In genomic region chr8:70544200-70544687, GRCm38 (mm10) we compare ENCODE assay signal across 8 mouse cellular contexts. TPM values are rescaled to one million over a fixed set of nuclear protein-coding genes. Genes with fewer than 3 reads are reported as not detected.
DNase-seq lines count a peak whose midpoint lies in the region; ATAC-seq lines count a peak whose summit lies in the region.

No protein-coding gene starts in this region.

- WGBS in kidney, embryonic 15.5 days, result 80% methylated on average over 6 of the region's 6 CpGs
- WGBS in forebrain, embryonic 14.5 days, result 85% methylated on average over 6 of the region's 6 CpGs

- peaks cover 50% of the 10 kb centered on the region for H3K4me1 ChIP-seq in kidney, embryonic 15.5 days
- peaks cover 12% of the 10 kb centered on the region for H3K4me1 ChIP-seq in forebrain, embryonic 14.5 days (ENCODE audit: control insufficient read depth, insufficient read depth, low read length)

- H3K4me2 ChIP-seq in kidney, embryonic 15.5 days, result no peak overlapping the region
- no peak overlapping the region for H3K4me2 ChIP-seq in forebrain, embryonic 14.5 days (ENCODE audit: low read length)

- H3K4me3 ChIP-seq in kidney, embryonic 15.5 days (replicated peaks), result no peak overlapping the region
- H3K4me3 ChIP-seq in forebrain, embryonic 14.5 days (ENCODE audit: low read depth, low read length), result no peak overlapping the region

- no peak for ATAC-seq in kidney, embryonic 15.5 days (replicated peaks; ENCODE audit: low FRiP score)
- ATAC-seq in megakaryocyte progenitor cell, adult 5-6 weeks (replicated peaks; ENCODE audit: poor library complexity), result peak; percentile 55
- ATAC-seq in forebrain, embryonic 14.5 days, result no peak

- H3K36me3 ChIP-seq in kidney, embryonic 15.5 days, result no peaks in the 10 kb centered on the region
- no peaks in the 10 kb centered on the region for H3K36me3 ChIP-seq in forebrain, embryonic 14.5 days (ENCODE audit: control insufficient read depth, insufficient read depth, low read length)

- no peaks in the 10 kb centered on the region for H3K9me3 ChIP-seq in kidney, embryonic 15.5 days (replicated peaks)
- H3K9me3 ChIP-seq in forebrain, embryonic 14.5 days (replicated peaks; ENCODE audit: control insufficient read depth, low read length), result no peaks in the 10 kb centered on the region

- DNase-seq in cerebellum, adult 11-12 months, result peak; percentile 27
- DNase-seq in cerebellum, postnatal 10 days, result no peak
- peak; percentile 64 to 81 for DNase-seq in urinary bladder, postnatal 36 days (ENCODE audit: low spot score in 2 of 2)
- no peak for DNase-seq in urinary bladder, postnatal 25 days (ENCODE audit: low spot score)
- DNase-seq in frontal cortex, postnatal 36 days (ENCODE audit: low spot score in 2 of 2), result no peak
- DNase-seq in forebrain, embryonic 14.5 days (ENCODE audit: low spot score), result no peak

- H3K27ac ChIP-seq in kidney, embryonic 15.5 days, result peak overlapping the region; percentile 5; the same call in 1 of the 2 replicates
- no peak overlapping the region for H3K27ac ChIP-seq in forebrain, embryonic 14.5 days (ENCODE audit: low read depth, low read length)

- no peaks in the 10 kb centered on the region for H3K27me3 ChIP-seq in kidney, embryonic 15.5 days
- H3K27me3 ChIP-seq in forebrain, embryonic 14.5 days (replicated peaks; ENCODE audit: control insufficient read depth, insufficient read depth, low read length), result no peaks in the 10 kb centered on the region

- H3K9ac ChIP-seq in kidney, embryonic 15.5 days, result no peak overlapping the region
- H3K9ac ChIP-seq in forebrain, embryonic 14.5 days (ENCODE audit: low read length), result no peak overlapping the region

RNA-seq across cellular contexts. Expression of gene Ell, which starts 5.0 kb away (rescaled TPM):
- 20.3 and 23.8 TPM in 2 replicates for polyA plus RNA-seq in kidney, embryonic 15.5 days (2015; fragmentation: Nextera tagmentation; extraction: Ambion mirVana)
- total RNA-seq in megakaryocyte progenitor cell, adult 5-6 weeks (2015), result 8.5 and 8.7 TPM in 2 replicates
- total RNA-seq in megakaryocyte progenitor cell, adult 5-6 weeks (2017), result 9.1 and 9.5 TPM in 2 replicates
- polyA plus RNA-seq in forebrain, embryonic 14.5 days (2014; fragmentation: Nextera tagmentation; extraction: Ambion mirVana), result 15.1 TPM in 2 replicates

RNA-seq across cellular contexts. Expression of gene Kxd1, which starts 16.5 kb away (rescaled TPM):
- polyA plus RNA-seq in kidney, embryonic 15.5 days (2015; fragmentation: Nextera tagmentation; extraction: Ambion mirVana), result 58.5 and 64.5 TPM in 2 replicates
- 88.0 and 106 TPM in 2 replicates for total RNA-seq in megakaryocyte progenitor cell, adult 5-6 weeks (2015)
- 63.1 and 84.4 TPM in 2 replicates for total RNA-seq in megakaryocyte progenitor cell, adult 5-6 weeks (2017)
- 49.1 and 57.9 TPM in 2 replicates for polyA plus RNA-seq in forebrain, embryonic 14.5 days (2014; fragmentation: Nextera tagmentation; extraction: Ambion mirVana)

RNA-seq across cellular contexts. Expression of gene Fkbp8, which starts 16.7 kb away (rescaled TPM):
- 295 and 322 TPM in 2 replicates for polyA plus RNA-seq in kidney, embryonic 15.5 days (2015; fragmentation: Nextera tagmentation; extraction: Ambion mirVana)
- 74.6 and 90.4 TPM in 2 replicates for total RNA-seq in megakaryocyte progenitor cell, adult 5-6 weeks (2015)
- total RNA-seq in megakaryocyte progenitor cell, adult 5-6 weeks (2017), result 114 and 133 TPM in 2 replicates
- 363 and 380 TPM in 2 replicates for polyA plus RNA-seq in forebrain, embryonic 14.5 days (2014; fragmentation: Nextera tagmentation; extraction: Ambion mirVana)

RNA-seq across cellular contexts. Expression of gene Uba52, which starts 33.6 kb away (rescaled TPM):
- 954 and 1,022 TPM in 2 replicates for polyA plus RNA-seq in kidney, embryonic 15.5 days (2015; fragmentation: Nextera tagmentation; extraction: Ambion mirVana)
- total RNA-seq in megakaryocyte progenitor cell, adult 5-6 weeks (2015), result 3,077 and 3,244 TPM in 2 replicates
- total RNA-seq in megakaryocyte progenitor cell, adult 5-6 weeks (2017), result 4,035 and 5,307 TPM in 2 replicates
- 709 and 911 TPM in 2 replicates for polyA plus RNA-seq in forebrain, embryonic 14.5 days (2014; fragmentation: Nextera tagmentation; extraction: Ambion mirVana)

RNA-seq across cellular contexts. Expression of gene Rex1bd, which starts 37.7 kb away (rescaled TPM):
- 128 and 133 TPM in 2 replicates for polyA plus RNA-seq in kidney, embryonic 15.5 days (2015; fragmentation: Nextera tagmentation; extraction: Ambion mirVana)
- total RNA-seq in megakaryocyte progenitor cell, adult 5-6 weeks (2015), result 40.6 and 41.3 TPM in 2 replicates
- 42.1 and 50.4 TPM in 2 replicates for total RNA-seq in megakaryocyte progenitor cell, adult 5-6 weeks (2017)
- 174 and 199 TPM in 2 replicates for polyA plus RNA-seq in forebrain, embryonic 14.5 days (2014; fragmentation: Nextera tagmentation; extraction: Ambion mirVana)

Comparison
In these comparisons a context has a peak if more than half of its experiments do, and no peak if none do; other contexts are left out.
1. DNase-seq: peak in cerebellum, adult 11-12 months (single experiment) and urinary bladder, postnatal 36 days (2 of 2); none in cerebellum, postnatal 10 days (0 of 2), urinary bladder, postnatal 25 days (single experiment), frontal cortex, postnatal 36 days (0 of 2) and forebrain, embryonic 14.5 days (single experiment).